Mouse (Mus musculus): ENCODE data around the gene Smim6. TPM values are rescaled to one million over a fixed set of nuclear protein-coding genes. Genes with fewer than 3 reads are reported as not detected.

Smim6 gene
- polyA plus RNA-seq, 1 experiment from 2014 or later, result 32.9 TPM

- TF ChIP-seq CTCF (IDR thresholded peaks at IDR 0.05; ENCODE audit: low read depth), result no peak
- Histone ChIP-seq H3K4me2 (replicated peaks; ENCODE audit: low read depth) (no peak overlapping the region), H3K36me3 (ENCODE audit: control insufficient read depth, insufficient read depth) (peaks cover 4% of the 10 kb centered on the region; the same call in 1 of the 2 replicates), H3K4me1 (replicated peaks; ENCODE audit: control insufficient read depth, insufficient read depth, low read length) (peaks cover 20% of the 10 kb centered on the region), H3K4me3 (ENCODE audit: low read depth, low read length) (no peak overlapping the region), H3K9me3 (ENCODE audit: control insufficient read depth) (no peaks in the 10 kb centered on the region), H3K27ac (ENCODE audit: low read depth, low read length) (no peak overlapping the region), H3K9ac (ENCODE audit: low read depth, low read length) (no peak overlapping the region), H3K27me3 (replicated peaks; ENCODE audit: control insufficient read depth, insufficient read depth, low read length) (no peaks in the 10 kb centered on the region)
- no peak for ATAC-seq
- WGBS, result 83% methylated on average over 5 of the region's 5 CpGs
Observed at GRCm38 (mm10) chr11:115902177-115902576, 9.6 kb upstream of the Smim6 start.

GRCm38 (mm10) chr11:115902831-115903230 lies 9.0 kb upstream of the Smim6 start:
- Histone ChIP-seq H3K27ac (ENCODE audit: low read depth, low read length) (0 out of 2 replicates have a peak overlapping the region, but pooled peaks have one; percentile 60), H3K36me3 (ENCODE audit: control insufficient read depth, insufficient read depth) (peaks cover 4% of the 10 kb centered on the region; the same call in 1 of the 2 replicates), H3K9me3 (ENCODE audit: control insufficient read depth) (no peaks in the 10 kb centered on the region), H3K27me3 (replicated peaks; ENCODE audit: control insufficient read depth, insufficient read depth, low read length) (no peaks in the 10 kb centered on the region), H3K9ac (ENCODE audit: low read depth, low read length) (no peak overlapping the region), H3K4me3 (ENCODE audit: low read depth, low read length) (no peak overlapping the region), H3K4me1 (replicated peaks; ENCODE audit: control insufficient read depth, insufficient read depth, low read length) (peaks cover 20% of the 10 kb centered on the region), H3K4me2 (replicated peaks; ENCODE audit: low read depth) (no peak overlapping the region)
- WGBS, result 41% methylated on average over 1 of the region's 1 CpGs
- no peak for ATAC-seq
- TF ChIP-seq CTCF (IDR thresholded peaks at IDR 0.05; ENCODE audit: low read depth), result no peak

GRCm38 (mm10) chr11:115903384-115904230 lies 8.2 kb upstream of the Smim6 start:
- H3K4me2 ChIP-seq (replicated peaks; ENCODE audit: low read depth), result no peak overlapping the region

GRCm38 (mm10) chr11:115904231-115904955 lies 7.4 kb upstream of the Smim6 start:
- TF ChIP-seq CTCF (IDR thresholded peaks at IDR 0.05; ENCODE audit: low read depth), result no peak
- Histone ChIP-seq H3K27ac (ENCODE audit: low read depth, low read length) (0 out of 2 replicates have a peak overlapping the region, but pooled peaks have one; percentile 60), H3K27me3 (replicated peaks; ENCODE audit: control insufficient read depth, insufficient read depth, low read length) (no peaks in the 10 kb centered on the region), H3K9ac (ENCODE audit: low read depth, low read length) (no peak overlapping the region), H3K4me3 (ENCODE audit: low read depth, low read length) (no peak overlapping the region), H3K4me1 (replicated peaks; ENCODE audit: control insufficient read depth, insufficient read depth, low read length) (peaks cover 20% of the 10 kb centered on the region), H3K4me2 (replicated peaks; ENCODE audit: low read depth) (no peak overlapping the region), H3K36me3 (ENCODE audit: control insufficient read depth, insufficient read depth) (peaks cover 4% of the 10 kb centered on the region; the same call in 1 of the 2 replicates), H3K9me3 (ENCODE audit: control insufficient read depth) (no peaks in the 10 kb centered on the region)
- ATAC-seq, result no peak
- 51% methylated on average over 8 of the region's 8 CpGs for WGBS

More at GRCm38 (mm10) chr11:115903384-115904230, 8.2 kb upstream of the Smim6 start:
- Histone ChIP-seq H3K36me3 (ENCODE audit: control insufficient read depth, insufficient read depth) (peaks cover 4% of the 10 kb centered on the region; the same call in 1 of the 2 replicates), H3K9me3 (ENCODE audit: control insufficient read depth) (no peaks in the 10 kb centered on the region), H3K9ac (ENCODE audit: low read depth, low read length) (no peak overlapping the region), H3K27me3 (replicated peaks; ENCODE audit: control insufficient read depth, insufficient read depth, low read length) (no peaks in the 10 kb centered on the region), H3K4me1 (replicated peaks; ENCODE audit: control insufficient read depth, insufficient read depth, low read length) (peaks cover 20% of the 10 kb centered on the region), H3K27ac (ENCODE audit: low read depth, low read length) (peak overlapping the region; percentile 60; the same call in 1 of the 2 replicates), H3K4me3 (ENCODE audit: low read depth, low read length) (no peak overlapping the region)
- TF ChIP-seq CTCF (IDR thresholded peaks at IDR 0.05; ENCODE audit: low read depth), result no peak
- WGBS, result 44% methylated on average over 11 of the region's 11 CpGs
- peak; percentile 35; the same call in 1 of the 2 replicates for ATAC-seq

- Histone ChIP-seq H3K4me2 (replicated peaks; ENCODE audit: low read depth) (no peak overlapping the region), H3K4me3 (ENCODE audit: low read depth, low read length) (no peak overlapping the region), H3K36me3 (ENCODE audit: control insufficient read depth, insufficient read depth) (peaks cover 5% of the 10 kb centered on the region; the same call in 1 of the 2 replicates), H3K9ac (ENCODE audit: low read depth, low read length) (peak overlapping the region; percentile 22; the same call in 1 of the 2 replicates), H3K27me3 (replicated peaks; ENCODE audit: control insufficient read depth, insufficient read depth, low read length) (no peaks in the 10 kb centered on the region), H3K9me3 (ENCODE audit: control insufficient read depth) (no peaks in the 10 kb centered on the region), H3K27ac (ENCODE audit: low read depth, low read length) (no peak overlapping the region), H3K4me1 (replicated peaks; ENCODE audit: control insufficient read depth, insufficient read depth, low read length) (peaks cover 15% of the 10 kb centered on the region)
- TF ChIP-seq CTCF (IDR thresholded peaks at IDR 0.05; ENCODE audit: low read depth), result peak; percentile 46
- ATAC-seq, result peak; percentile 11; the same call in 1 of the 2 replicates
- 49% methylated on average over 16 of the region's 16 CpGs for WGBS
Observed at GRCm38 (mm10) chr11:115904956-115905790, 6.6 kb upstream of the Smim6 start.

All from intestine, postnatal 0 days (tissue).